Comparison of ENCODE assay signal across 8 mouse cellular contexts in the genomic region with DNA sequence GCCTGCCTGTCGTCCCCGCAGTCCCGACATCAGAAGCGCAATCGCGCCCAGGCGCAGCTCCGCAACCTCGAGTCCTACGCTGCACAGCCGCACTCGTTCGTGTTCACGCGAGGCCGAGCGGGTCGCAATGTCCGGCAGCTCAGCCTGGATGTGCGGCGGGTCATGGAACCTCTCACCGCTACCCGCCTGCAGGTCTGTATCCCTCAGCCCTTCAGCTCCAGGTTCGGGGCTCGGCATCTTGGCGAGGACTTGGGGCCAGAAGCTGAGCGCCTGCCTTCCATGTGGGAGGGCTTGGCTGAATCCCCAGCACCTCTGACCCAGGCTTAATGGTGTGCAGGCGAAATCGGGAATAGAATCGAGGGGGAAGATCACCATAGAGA. TPM values are rescaled to one million over a fixed set of nuclear protein-coding genes. Genes with fewer than 3 reads are reported as not detected.
DNase-seq lines count a peak whose midpoint lies in the region; ATAC-seq and TF ChIP-seq lines count a peak whose summit lies in the region.

No protein-coding gene starts in this region.

- TF ChIP-seq EP300 in stomach, postnatal 0 days (optimal IDR thresholded peaks at IDR 0.05) = no peak

- no peaks in the 10 kb centered on the region for H3K4me1 ChIP-seq in cerebellum, adult 2 months (ENCODE audit: control insufficient read depth, insufficient read depth, low read length)
- no peaks in the 10 kb centered on the region for H3K4me1 ChIP-seq in spleen, adult 2 months (ENCODE audit: control insufficient read depth, insufficient read depth, insufficient read length)
- H3K4me1 ChIP-seq in limb, embryonic 15.5 days = peaks cover 15% of the 10 kb centered on the region; the same call in 1 of the 2 replicates
- H3K4me1 ChIP-seq in stomach, postnatal 0 days (replicated peaks; ENCODE audit: control insufficient read depth, insufficient read depth) = no peaks in the 10 kb centered on the region; the same call in 1 of the 2 replicates

- WGBS in cerebellum, adult 2 months = under 1% methylated on average over 29 of the region's 30 CpGs
- under 1% methylated on average over 30 of the region's 30 CpGs for WGBS in spleen, adult 2 months
- under 1% methylated on average over 29 of the region's 30 CpGs for WGBS in limb, embryonic 15.5 days
- 0% methylated on average over 26 of the region's 30 CpGs for WGBS in stomach, postnatal 0 days

- peak; percentile 16; the same call in 1 of the 2 replicates for ATAC-seq in limb, embryonic 15.5 days (ENCODE audit: insufficient number of reproducible peaks, low FRiP score, low TSS enrichment, low read depth)
- peak; percentile 50 for ATAC-seq in stomach, postnatal 0 days (ENCODE audit: low FRiP score, low TSS enrichment)

- no peak for DNase-seq in cerebellum, adult 2 months
- DNase-seq in cerebellum, adult 11 months = no peak
- DNase-seq in spleen, adult 2 months (ENCODE audit: low read depth in 1 of 2, low spot score in 2 of 2) = no peak
- DNase-seq in spleen, adult 18-20 months = no peak
- DNase-seq in stomach, postnatal 0 days (ENCODE audit: low spot score) = no peak
- DNase-seq in MN1 (ENCODE audit: low spot score) = no peak
- DNase-seq in thymus, postnatal 25 days = no peak

- H3K9ac ChIP-seq in limb, embryonic 15.5 days = peak overlapping the region; percentile 90
- peak overlapping the region; percentile 81 for H3K9ac ChIP-seq in stomach, postnatal 0 days (ENCODE audit: low read length)

- peaks cover 29% of the 10 kb centered on the region for H3K36me3 ChIP-seq in spleen, adult 2 months (ENCODE audit: control insufficient read depth, insufficient read depth, low read length)
- peaks cover 42% of the 10 kb centered on the region for H3K36me3 ChIP-seq in limb, embryonic 15.5 days
- peaks cover 30% of the 10 kb centered on the region for H3K36me3 ChIP-seq in stomach, postnatal 0 days (ENCODE audit: control insufficient read depth, insufficient read depth, low read length)

- no peak overlapping the region for H3K27ac ChIP-seq in cerebellum, adult 2 months (ENCODE audit: insufficient read depth, low read length)
- peak overlapping the region; percentile 39 for H3K27ac ChIP-seq in spleen, adult 2 months (ENCODE audit: insufficient read depth, low read length)
- H3K27ac ChIP-seq in limb, embryonic 15.5 days = peak overlapping the region; percentile 95
- peak overlapping the region; percentile 93 for H3K27ac ChIP-seq in stomach, postnatal 0 days (replicated peaks)

- no peaks in the 10 kb centered on the region for H3K9me3 ChIP-seq in limb, embryonic 15.5 days
- no peaks in the 10 kb centered on the region for H3K9me3 ChIP-seq in stomach, postnatal 0 days (ENCODE audit: control insufficient read depth, low read length)

- TF ChIP-seq POLR2A in cerebellum, adult 2 months (IDR thresholded peaks at IDR 0.05; ENCODE audit: borderline replicate concordance, insufficient read depth, low read length) = no peak
- no peak for TF ChIP-seq POLR2A in spleen, adult 2 months (IDR thresholded peaks at IDR 0.05; ENCODE audit: low read depth, low read length)

- no peaks in the 10 kb centered on the region for H3K27me3 ChIP-seq in cerebellum, adult 2 months (ENCODE audit: control insufficient read depth, insufficient read depth, low read length)
- H3K27me3 ChIP-seq in spleen, adult 2 months (ENCODE audit: control insufficient read depth, insufficient read depth, low read length) = no peaks in the 10 kb centered on the region
- H3K27me3 ChIP-seq in limb, embryonic 15.5 days = no peaks in the 10 kb centered on the region
- H3K27me3 ChIP-seq in stomach, postnatal 0 days (ENCODE audit: control insufficient read depth, insufficient read depth, low read length) = no peaks in the 10 kb centered on the region

- H3K4me2 ChIP-seq in limb, embryonic 15.5 days = peak overlapping the region; percentile 53
- peak overlapping the region; percentile 81 for H3K4me2 ChIP-seq in stomach, postnatal 0 days (replicated peaks; ENCODE audit: low read depth)

- TF ChIP-seq CTCF in cerebellum, adult 2 months (IDR thresholded peaks at IDR 0.05; ENCODE audit: borderline replicate concordance, insufficient read depth, low read depth, low read length) = no peak
- TF ChIP-seq CTCF in spleen, adult 2 months (IDR thresholded peaks at IDR 0.05; ENCODE audit: extremely low read depth, insufficient read depth, insufficient read length, insufficient replicate concordance) = no peak
- TF ChIP-seq CTCF in stomach, postnatal 0 days (IDR thresholded peaks at IDR 0.05; ENCODE audit: low read depth) = no peak

- H3K4me3 ChIP-seq in cerebellum, adult 2 months (replicated peaks; ENCODE audit: insufficient read depth, low read depth, low read length) = peak overlapping the region; percentile 70
- peak overlapping the region; percentile 76 for H3K4me3 ChIP-seq in spleen, adult 2 months (ENCODE audit: extremely low read depth, insufficient read depth, insufficient read length)
- H3K4me3 ChIP-seq in limb, embryonic 15.5 days = peak overlapping the region; percentile 75
- peak overlapping the region; percentile 76 for H3K4me3 ChIP-seq in stomach, postnatal 0 days (ENCODE audit: low read depth, low read length)

RNA-seq across cellular contexts. Expression of a gene that starts 0.4 kb away (rescaled TPM):
- polyA plus RNA-seq in cerebellum, adult 2 months (2012; rRNA removed) = 45.3 and 50.2 TPM in 2 replicates
- 116 and 120 TPM in 2 replicates for polyA plus RNA-seq in spleen, adult 2 months (2012; rRNA removed)
- 86.9 and 88.6 TPM in 2 replicates for polyA plus RNA-seq in limb, embryonic 15.5 days (2015; fragmentation: Nextera tagmentation; extraction: Ambion mirVana)
- 32.4 and 37.3 TPM in 2 replicates for polyA plus RNA-seq in stomach, postnatal 0 days (2015; fragmentation: Nextera tagmentation; extraction: Ambion mirVana)

RNA-seq across cellular contexts. Expression of a gene that starts 8.8 kb away (rescaled TPM):
- polyA plus RNA-seq in cerebellum, adult 2 months (2012; rRNA removed) = 11.1 and 12.4 TPM in 2 replicates
- 2.7 and 3.8 TPM in 2 replicates for polyA plus RNA-seq in spleen, adult 2 months (2012; rRNA removed)
- polyA plus RNA-seq in limb, embryonic 15.5 days (2015; fragmentation: Nextera tagmentation; extraction: Ambion mirVana) = 4.6 and 5.0 TPM in 2 replicates
- polyA plus RNA-seq in stomach, postnatal 0 days (2015; fragmentation: Nextera tagmentation; extraction: Ambion mirVana) = 7.7 and 7.9 TPM in 2 replicates

RNA-seq across cellular contexts. Expression of a gene that starts 10.0 kb away (rescaled TPM):
- polyA plus RNA-seq in cerebellum, adult 2 months (2012; rRNA removed) = 129 and 130 TPM in 2 replicates
- polyA plus RNA-seq in spleen, adult 2 months (2012; rRNA removed) = 89.3 and 103 TPM in 2 replicates
- polyA plus RNA-seq in limb, embryonic 15.5 days (2015; fragmentation: Nextera tagmentation; extraction: Ambion mirVana) = 303 and 319 TPM in 2 replicates
- 215 and 221 TPM in 2 replicates for polyA plus RNA-seq in stomach, postnatal 0 days (2015; fragmentation: Nextera tagmentation; extraction: Ambion mirVana)

RNA-seq across cellular contexts. Expression of a gene that starts 19.9 kb away (rescaled TPM):
- polyA plus RNA-seq in cerebellum, adult 2 months (2012; rRNA removed) = 169 and 171 TPM in 2 replicates
- 82.8 and 108 TPM in 2 replicates for polyA plus RNA-seq in spleen, adult 2 months (2012; rRNA removed)
- polyA plus RNA-seq in limb, embryonic 15.5 days (2015; fragmentation: Nextera tagmentation; extraction: Ambion mirVana) = 9.5 and 11.8 TPM in 2 replicates
- polyA plus RNA-seq in stomach, postnatal 0 days (2015; fragmentation: Nextera tagmentation; extraction: Ambion mirVana) = 6.9 TPM in 2 replicates
